Mouse (Mus musculus) C2C12 (cell line): ENCODE measurements around the gene Rap1b.

Experiments used
- CTCF ChIP-seq: IDR thresholded peaks from one replicate; pipeline ENCODE4 v1.5.1; 2011; ENCODE audit not compliant: control insufficient read depth, insufficient read depth, insufficient read length
- USF1 ChIP-seq: IDR thresholded peaks from one replicate; pipeline ENCODE4 v1.6.1; 2011; ENCODE audit warnings: low read depth, mild to moderate bottlenecking, control low read depth, moderate library complexity

DNA sequence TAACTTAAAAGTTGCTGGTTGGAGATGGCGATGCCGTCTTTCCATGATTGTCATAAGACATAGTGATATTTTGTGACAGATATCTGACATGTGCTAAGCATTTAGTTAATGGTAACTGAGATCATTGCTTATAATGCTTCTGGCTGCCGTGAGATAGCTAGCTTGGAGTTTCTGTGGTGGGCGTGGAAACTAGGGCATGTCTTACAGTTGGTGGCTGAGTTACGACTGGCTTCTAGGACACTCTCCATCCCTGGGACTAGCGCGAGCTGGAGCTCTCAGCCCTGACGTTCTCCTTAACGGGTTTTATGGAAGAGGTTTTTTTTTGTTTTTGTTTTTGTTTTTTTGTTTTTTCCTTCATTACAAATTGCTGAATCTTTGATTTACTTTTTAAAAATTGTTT is 32.8 kb upstream of the Rap1b start:
- TF ChIP-seq CTCF (no peak), USF1 (no peak)
